Mouse (Mus musculus): Measurements from ENCODE around the gene Kansl2. TPM values are rescaled to one million over a fixed set of nuclear protein-coding genes. Genes with fewer than 3 reads are reported as not detected.

Gene Kansl2
- polyA plus RNA-seq, 1 experiment = 33.1 TPM

- TF ChIP-seq CTCF (conservative IDR thresholded peaks at IDR 0.05; ENCODE audit: insufficient read depth, insufficient read length, low read depth, low read length) = no peak
- no peak for TF ChIP-seq POLR2A (IDR thresholded peaks at IDR 0.05; ENCODE audit: low read depth, low read length)
- Histone ChIP-seq H3K36me3 (ENCODE audit: control insufficient read depth, insufficient read depth, low read length) (no peaks in the 10 kb centered on the region), H3K4me3 (ENCODE audit: insufficient read depth, low read depth, low read length) (no peak within 1 kb of the TSS), H3K27me3 (replicated peaks; ENCODE audit: control insufficient read depth, insufficient read depth, low read length) (no peaks in the 10 kb centered on the region), H3K4me1 (ENCODE audit: control insufficient read depth, insufficient read depth, low read length) (peaks cover 1% of the 10 kb centered on the region; the same call in 1 of the 2 replicates), H3K27ac (ENCODE audit: insufficient read depth, low read depth, low read length) (peak within 1 kb of the TSS; percentile 27; the same call in 1 of the 2 replicates)
- WGBS = 81% methylated on average over 10 of the region's 10 CpGs
- no peak for DNase-seq
Observed at GRCm38 (mm10) chr15:98570873-98571538, 36.9 kb upstream of the Kansl2 start, which contains the start of the genes Ccnt1 and 4930415O20Rik. Gene Ccnt1, minus strand, starts transcription at chr15:98570923. Gene 4930415O20Rik, plus strand, starts transcription at chr15:98571004.

- Histone ChIP-seq H3K27ac (ENCODE audit: insufficient read depth, low read depth, low read length) (peak overlapping the region; percentile 27; the same call in 1 of the 2 replicates), H3K36me3 (ENCODE audit: control insufficient read depth, insufficient read depth, low read length) (no peaks in the 10 kb centered on the region), H3K4me1 (ENCODE audit: control insufficient read depth, insufficient read depth, low read length) (peaks cover 4% of the 10 kb centered on the region; the same call in 1 of the 2 replicates), H3K4me3 (ENCODE audit: insufficient read depth, low read depth, low read length) (no peak overlapping the region), H3K27me3 (replicated peaks; ENCODE audit: control insufficient read depth, insufficient read depth, low read length) (no peaks in the 10 kb centered on the region)
- TF ChIP-seq CTCF (conservative IDR thresholded peaks at IDR 0.05; ENCODE audit: insufficient read depth, insufficient read length, low read depth, low read length) (no peak), POLR2A (IDR thresholded peaks at IDR 0.05; ENCODE audit: low read depth, low read length) (no peak)
- no peak for DNase-seq
- WGBS = 77% methylated on average over 4 of the region's 4 CpGs
Observed at GRCm38 (mm10) chr15:98569795-98570365, 35.8 kb upstream of the Kansl2 start.

GRCm38 (mm10) chr15:98569216-98569615 lies 35.2 kb upstream of the Kansl2 start:
- H3K27ac ChIP-seq (ENCODE audit: insufficient read depth, low read depth, low read length) = peak overlapping the region; percentile 1; the same call in 1 of the 2 replicates
- TF ChIP-seq POLR2A (IDR thresholded peaks at IDR 0.05; ENCODE audit: low read depth, low read length) = no peak
- no peak for TF ChIP-seq CTCF (conservative IDR thresholded peaks at IDR 0.05; ENCODE audit: insufficient read depth, insufficient read length, low read depth, low read length)
- peak; percentile 40 for DNase-seq
- 50% methylated on average over 7 of the region's 7 CpGs for WGBS
- no peak overlapping the region for H3K4me3 ChIP-seq (ENCODE audit: insufficient read depth, low read depth, low read length)
- H3K4me1 ChIP-seq (ENCODE audit: control insufficient read depth, insufficient read depth, low read length) = peaks cover 4% of the 10 kb centered on the region; the same call in 1 of the 2 replicates
- no peaks in the 10 kb centered on the region for H3K27me3 ChIP-seq (replicated peaks; ENCODE audit: control insufficient read depth, insufficient read depth, low read length)
- H3K36me3 ChIP-seq (ENCODE audit: control insufficient read depth, insufficient read depth, low read length) = no peaks in the 10 kb centered on the region

- Histone ChIP-seq H3K36me3 (ENCODE audit: control insufficient read depth, insufficient read depth, low read length) (no peaks in the 10 kb centered on the region), H3K27ac (ENCODE audit: insufficient read depth, low read depth, low read length) (peak overlapping the region; percentile 61; the same call in 1 of the 2 replicates), H3K4me1 (ENCODE audit: control insufficient read depth, insufficient read depth, low read length) (peaks cover 4% of the 10 kb centered on the region; the same call in 1 of the 2 replicates), H3K4me3 (ENCODE audit: insufficient read depth, low read depth, low read length) (peak overlapping the region; percentile 61), H3K27me3 (replicated peaks; ENCODE audit: control insufficient read depth, insufficient read depth, low read length) (no peaks in the 10 kb centered on the region)
- 5% methylated on average over 22 of the region's 22 CpGs for WGBS
- peak; percentile 31 for DNase-seq
- TF ChIP-seq POLR2A (IDR thresholded peaks at IDR 0.05; ENCODE audit: low read depth, low read length) = no peak
- TF ChIP-seq CTCF (conservative IDR thresholded peaks at IDR 0.05; ENCODE audit: insufficient read depth, insufficient read length, low read depth, low read length) = no peak
Observed at GRCm38 (mm10) chr15:98568256-98569033, 34.4 kb upstream of the Kansl2 start.

GRCm38 (mm10) chr15:98567278-98568134 lies 33.4 kb upstream of the Kansl2 start:
- peaks cover 4% of the 10 kb centered on the region; the same call in 1 of the 2 replicates for H3K4me1 ChIP-seq (ENCODE audit: control insufficient read depth, insufficient read depth, low read length)
- under 1% methylated on average over 88 of the region's 88 CpGs for WGBS
- peak; percentile 33; the same call in 1 of the 2 replicates for TF ChIP-seq CTCF (conservative IDR thresholded peaks at IDR 0.05; ENCODE audit: insufficient read depth, insufficient read length, low read depth, low read length)
- TF ChIP-seq POLR2A (IDR thresholded peaks at IDR 0.05; ENCODE audit: low read depth, low read length) = peak; percentile 85
- no peaks in the 10 kb centered on the region for H3K36me3 ChIP-seq (ENCODE audit: control insufficient read depth, insufficient read depth, low read length)
- H3K27me3 ChIP-seq (replicated peaks; ENCODE audit: control insufficient read depth, insufficient read depth, low read length) = no peaks in the 10 kb centered on the region
- peak; percentile 100 for DNase-seq
- H3K4me3 ChIP-seq (ENCODE audit: insufficient read depth, low read depth, low read length) = peak overlapping the region; percentile 89
- peak overlapping the region; percentile 85 for H3K27ac ChIP-seq (ENCODE audit: insufficient read depth, low read depth, low read length)

GRCm38 (mm10) chr15:98566973-98567277 lies 32.9 kb upstream of the Kansl2 start:
- no peak for DNase-seq
- Histone ChIP-seq H3K4me3 (ENCODE audit: insufficient read depth, low read depth, low read length) (peak overlapping the region; percentile 89), H3K27me3 (replicated peaks; ENCODE audit: control insufficient read depth, insufficient read depth, low read length) (no peaks in the 10 kb centered on the region), H3K27ac (ENCODE audit: insufficient read depth, low read depth, low read length) (peak overlapping the region; percentile 85), H3K4me1 (ENCODE audit: control insufficient read depth, insufficient read depth, low read length) (peaks cover 4% of the 10 kb centered on the region; the same call in 1 of the 2 replicates), H3K36me3 (ENCODE audit: control insufficient read depth, insufficient read depth, low read length) (no peaks in the 10 kb centered on the region)
- WGBS = under 1% methylated on average over 15 of the region's 15 CpGs
- TF ChIP-seq POLR2A (IDR thresholded peaks at IDR 0.05; ENCODE audit: low read depth, low read length) = no peak
- TF ChIP-seq CTCF (conservative IDR thresholded peaks at IDR 0.05; ENCODE audit: insufficient read depth, insufficient read length, low read depth, low read length) = no peak

Data from kidney, adult 2 months (tissue).